Mouse (Mus musculus): ENCODE measurements around the gene Tbca. TPM values are rescaled to one million over a fixed set of nuclear protein-coding genes. Genes with fewer than 3 reads are reported as not detected.

The Tbca gene
- total RNA-seq, 2 experiments from 2014 or later = 156 to 168 TPM

- DNase-seq (ENCODE audit: low spot score in 2 of 2) = no peak
Measured at GRCm38 (mm10) chr13:94877211-94877590, 88.5 kb downstream of the Tbca start.

- no peak for DNase-seq (ENCODE audit: low spot score in 2 of 2)
Measured at GRCm38 (mm10) chr13:94877991-94878745, 89.5 kb downstream of the Tbca start.

GRCm38 (mm10) chr13:94881201-94881600, 92.5 kb downstream of the Tbca start:
- DNase-seq (ENCODE audit: low spot score in 2 of 2) = no peak

GRCm38 (mm10) chr13:94882221-94882620, 93.5 kb downstream of the Tbca start:
- DNase-seq (ENCODE audit: low spot score in 2 of 2) = no peak

- DNase-seq (ENCODE audit: low spot score in 2 of 2) = no peak
Measured at GRCm38 (mm10) chr13:94882711-94883145, 94.0 kb downstream of the Tbca start.

- no peak for DNase-seq (ENCODE audit: low spot score in 2 of 2)
Measured at GRCm38 (mm10) chr13:94883163-94883965, 94.7 kb downstream of the Tbca start.

GRCm38 (mm10) chr13:94883966-94884960, 95.6 kb downstream of the Tbca start:
- no peak for DNase-seq (ENCODE audit: low spot score in 2 of 2)

GRCm38 (mm10) chr13:94885291-94886235, 96.9 kb downstream of the Tbca start:
- DNase-seq (ENCODE audit: low spot score in 2 of 2) = no peak

Other genes starting within 250 kb of the Tbca start
- gene Otp, start 86.7 kb downstream of the Tbca start, total RNA-seq (2021) = not detected
- gene Wdr41, start 187.4 kb downstream of the Tbca start, total RNA-seq (2021) = 10 to 100 TPM; 22.5 to 23.7 TPM

Measured in layer of hippocampus, postnatal 14 days (tissue).